Mouse (Mus musculus) adrenal gland, adult 2 months (tissue): ENCODE data around the gene Cd28. TPM values are rescaled to one million over a fixed set of nuclear protein-coding genes. Genes with fewer than 3 reads are reported as not detected.
A peak's percentile ranks its signal among the peaks of the same experiment; 100 is the strongest.

Experiments used
- DNase-seq: peaks from one replicate; pipeline ENCODE4 v3.0.0; 2021
- long read RNA-seq: library from polyadenylated mRNA; stranded (forward); transcript quantifications from one replicate; pipeline ENCODE4 v2.0.0, GENCODE M21; 2021
- polyA plus RNA-seq: library from polyadenylated mRNA; depleted of rRNA; stranded (reverse); fragments of >200 nt; gene quantifications from 2 replicates; pipeline ENCODE4 v1.2.3, GENCODE M21; 2012; rRNA removed
- total RNA-seq, 2 experiments: library from RNA; stranded (reverse); gene quantifications; 2 replicates each; pipeline ENCODE4 v1.2.3; 2021

The Cd28 gene
- under 1 TPM; 0.29 to 0.83 TPM for total RNA-seq
- polyA plus RNA-seq = 0.06 and 0.12 TPM in 2 replicates
- long read RNA-seq = 0 reads

GRCm38 (mm10) chr1:60716567-60716966, at the start of gene Cd28:
TSS of gene Cd28 (plus strand) at chr1:60716800.
- no peak for DNase-seq

- DNase-seq = peak; percentile 20
Measured at GRCm38 (mm10) chr1:60667873-60668616, 48.6 kb upstream of the Cd28 start.

GRCm38 (mm10) chr1:60669048-60669447, 47.6 kb upstream of the Cd28 start:
- peak; percentile 27 for DNase-seq

GRCm38 (mm10) chr1:60669664-60670063, 46.9 kb upstream of the Cd28 start:
- no peak for DNase-seq

- no peak for DNase-seq
Measured at GRCm38 (mm10) chr1:60670172-60670571, 46.4 kb upstream of the Cd28 start.

- DNase-seq = no peak
Measured at GRCm38 (mm10) chr1:60683766-60684165, 32.8 kb upstream of the Cd28 start.

GRCm38 (mm10) chr1:60696115-60696895, 20.3 kb upstream of the Cd28 start:
- no peak for DNase-seq

GRCm38 (mm10) chr1:60702641-60703040, 14.0 kb upstream of the Cd28 start:
- no peak for DNase-seq

- DNase-seq = no peak
Measured at GRCm38 (mm10) chr1:60713238-60713637, 3.4 kb upstream of the Cd28 start.

GRCm38 (mm10) chr1:60715651-60716196, 876 bp upstream of the Cd28 start:
- DNase-seq = peak; percentile 13

GRCm38 (mm10) chr1:60718580-60718979, 2.0 kb downstream of the Cd28 start:
- DNase-seq = peak; percentile 13

- DNase-seq = no peak
Measured at GRCm38 (mm10) chr1:60723555-60723954, 7.0 kb downstream of the Cd28 start.

- no peak for DNase-seq
Measured at GRCm38 (mm10) chr1:60731940-60732339, 15.3 kb downstream of the Cd28 start.

- DNase-seq = no peak
Measured at GRCm38 (mm10) chr1:60735072-60735907, 18.7 kb downstream of the Cd28 start.

GRCm38 (mm10) chr1:60735908-60736280, 19.3 kb downstream of the Cd28 start:
- DNase-seq = no peak

GRCm38 (mm10) chr1:60744266-60744665, 27.7 kb downstream of the Cd28 start:
- no peak for DNase-seq

GRCm38 (mm10) chr1:60745664-60746063, 29.1 kb downstream of the Cd28 start:
- no peak for DNase-seq

- peak; percentile 68 for DNase-seq
Measured at GRCm38 (mm10) chr1:60746153-60746552, 29.6 kb downstream of the Cd28 start.

- no peak for DNase-seq
Measured at GRCm38 (mm10) chr1:60746856-60747255, 30.3 kb downstream of the Cd28 start.

GRCm38 (mm10) chr1:60748286-60748685, 31.7 kb downstream of the Cd28 start:
- no peak for DNase-seq

GRCm38 (mm10) chr1:60748936-60749335, 32.3 kb downstream of the Cd28 start:
- DNase-seq = no peak

GRCm38 (mm10) chr1:60749346-60749840, 32.8 kb downstream of the Cd28 start:
- DNase-seq = peak; percentile 4
